8 mouse cellular contexts compared by ENCODE assay signal in genomic region chr4:152340584-152341284, GRCm38 (mm10). TPM values are rescaled to one million over a fixed set of nuclear protein-coding genes. Genes with fewer than 3 reads are reported as not detected.
DNase-seq lines count a peak whose midpoint lies in the region; ATAC-seq and TF ChIP-seq lines count a peak whose summit lies in the region.

No protein-coding gene starts in this region.

- peaks cover 42% of the 10 kb centered on the region for H3K27me3 ChIP-seq in limb, embryonic 11.5 days (ENCODE audit: control insufficient read depth, insufficient read depth, low read length)

- peak overlapping the region; percentile 84; the same call in 1 of the 2 replicates for H3K4me3 ChIP-seq in cortical plate, adult 2 months (ENCODE audit: insufficient read depth, low read length)
- H3K4me3 ChIP-seq in limb, embryonic 11.5 days (ENCODE audit: low read depth, low read length) = no peak overlapping the region

- no peak overlapping the region for H3K9ac ChIP-seq in limb, embryonic 11.5 days (ENCODE audit: low read length)

- 37% methylated on average over 13 of the region's 15 CpGs for WGBS in limb, embryonic 11.5 days

- no peak overlapping the region for H3K4me2 ChIP-seq in limb, embryonic 11.5 days (ENCODE audit: low read depth, severe bottlenecking)

- TF ChIP-seq CTCF in cortical plate, adult 2 months (IDR thresholded peaks at IDR 0.05; ENCODE audit: extremely low read depth, insufficient read depth, low read length) = no peak

- H3K36me3 ChIP-seq in limb, embryonic 11.5 days (ENCODE audit: control insufficient read depth, insufficient read depth, low read length) = no peaks in the 10 kb centered on the region; the same call in 1 of the 2 replicates

- no peaks in the 10 kb centered on the region for H3K9me3 ChIP-seq in limb, embryonic 11.5 days (ENCODE audit: control insufficient read depth, low read length)

- peak; percentile 42 for DNase-seq in CD4-positive, CD25-positive, alpha-beta regulatory T cell, adult 2 months (ENCODE audit: low read depth, low spot score)
- DNase-seq in limb, embryonic 11.5 days (ENCODE audit: low spot score) = peak; percentile 38
- DNase-seq in retina, embryonic 14.5 days (ENCODE audit: low spot score) = peak; percentile 56
- DNase-seq in right cerebral cortex, postnatal 10 days (ENCODE audit: low spot score in 2 of 2) = no peak
- DNase-seq in heart, adult 8-10 months (ENCODE audit: low spot score) = no peak
- DNase-seq in layer of hippocampus, adult 11-12 months (ENCODE audit: low spot score) = no peak

- H3K4me1 ChIP-seq in cortical plate, adult 2 months (ENCODE audit: control insufficient read depth, insufficient read depth, low read length) = peaks cover 19% of the 10 kb centered on the region
- peaks cover 10% of the 10 kb centered on the region; the same call in 1 of the 2 replicates for H3K4me1 ChIP-seq in limb, embryonic 11.5 days (ENCODE audit: control insufficient read depth, insufficient read depth, low read length)

- ATAC-seq in CD4-positive, CD25-positive, alpha-beta regulatory T cell, adult 4 months = no peak
- ATAC-seq in limb, embryonic 11.5 days (ENCODE audit: insufficient number of reproducible peaks, low FRiP score, low TSS enrichment, low read depth) = no peak

- no peak for TF ChIP-seq POLR2A in cortical plate, adult 2 months (IDR thresholded peaks at IDR 0.05; ENCODE audit: extremely low read depth, insufficient read depth, low read length)

- H3K27ac ChIP-seq in cortical plate, adult 2 months (ENCODE audit: insufficient read depth, low read length) = no peak overlapping the region
- H3K27ac ChIP-seq in limb, embryonic 11.5 days (replicated peaks; ENCODE audit: low read depth, low read length) = no peak overlapping the region

RNA-seq across cellular contexts. Expression of gene Chd5, which starts 2.3 kb away (rescaled TPM):
- under 1 TPM in 1 of 2 experiments, not detected in 1; 0.40 TPM for polyA plus RNA-seq in CD4-positive, CD25-positive, alpha-beta regulatory T cell, adult 4 months (2017; shearing (Covaris generic))
- 67.5 and 75.5 TPM in 2 replicates for polyA plus RNA-seq in cortical plate, adult 2 months (2012; rRNA removed)
- 0.05 TPM in 1 of 2 replicates, not detected in the other for polyA plus RNA-seq in limb, embryonic 11.5 days (2014; fragmentation: Nextera tagmentation; extraction: Ambion mirVana)
- total RNA-seq in heart, adult 8-10 months (2022) = under 1 TPM; 0.19 to 0.59 (median 0.27) TPM

RNA-seq across cellular contexts. Expression of gene Rpl22, which starts 15.2 kb away (rescaled TPM):
- polyA plus RNA-seq in CD4-positive, CD25-positive, alpha-beta regulatory T cell, adult 4 months (2017; shearing (Covaris generic)) = 1,000 to 10,000 TPM in 1 of 2 experiments, 100 to 1,000 TPM in 1; 772 to 1,018 TPM
- 201 and 216 TPM in 2 replicates for polyA plus RNA-seq in cortical plate, adult 2 months (2012; rRNA removed)
- polyA plus RNA-seq in limb, embryonic 11.5 days (2014; fragmentation: Nextera tagmentation; extraction: Ambion mirVana) = 453 and 467 TPM in 2 replicates
- 100 to 1,000 TPM; 266 to 327 (median 276) TPM for total RNA-seq in heart, adult 8-10 months (2022)

RNA-seq across cellular contexts. Expression of gene Rnf207, which starts 21.9 kb away (rescaled TPM):
- polyA plus RNA-seq in CD4-positive, CD25-positive, alpha-beta regulatory T cell, adult 4 months (2017; shearing (Covaris generic)) = not detected
- 22.2 and 25.0 TPM in 2 replicates for polyA plus RNA-seq in cortical plate, adult 2 months (2012; rRNA removed)
- polyA plus RNA-seq in limb, embryonic 11.5 days (2014; fragmentation: Nextera tagmentation; extraction: Ambion mirVana) = 0.19 and 0.92 TPM in 2 replicates
- 10 to 100 TPM; 29.1 to 63.4 (median 46.1) TPM for total RNA-seq in heart, adult 8-10 months (2022)

RNA-seq across cellular contexts. Expression of gene Icmt, which starts 43.7 kb away (rescaled TPM):
- polyA plus RNA-seq in CD4-positive, CD25-positive, alpha-beta regulatory T cell, adult 4 months (2017; shearing (Covaris generic)) = 1 to 10 TPM; 3.9 to 8.2 TPM
- polyA plus RNA-seq in cortical plate, adult 2 months (2012; rRNA removed) = 32.9 and 35.2 TPM in 2 replicates
- polyA plus RNA-seq in limb, embryonic 11.5 days (2014; fragmentation: Nextera tagmentation; extraction: Ambion mirVana) = 28.3 and 29.9 TPM in 2 replicates
- total RNA-seq in heart, adult 8-10 months (2022) = 10 to 100 TPM; 25.2 to 36.4 (median 30.6) TPM

RNA-seq across cellular contexts. Expression of gene Hes3, which starts 49.3 kb away (rescaled TPM):
- polyA plus RNA-seq in CD4-positive, CD25-positive, alpha-beta regulatory T cell, adult 4 months (2017; shearing (Covaris generic)) = not detected
- 1.1 and 1.2 TPM in 2 replicates for polyA plus RNA-seq in cortical plate, adult 2 months (2012; rRNA removed)
- polyA plus RNA-seq in limb, embryonic 11.5 days (2014; fragmentation: Nextera tagmentation; extraction: Ambion mirVana) = not detected in 2 replicates
- total RNA-seq in heart, adult 8-10 months (2022) = not detected

Comparison
In these comparisons a context has a peak if more than half of its experiments do, and no peak if none do; other contexts are left out.
1. DNase-seq: peak in CD4-positive, CD25-positive, alpha-beta regulatory T cell, adult 2 months (single experiment), limb, embryonic 11.5 days (single experiment) and retina, embryonic 14.5 days (single experiment); none in right cerebral cortex, postnatal 10 days (0 of 2), heart, adult 8-10 months (single experiment) and layer of hippocampus, adult 11-12 months (single experiment).
2. RNA of gene Chd5, which starts 2.3 kb away (polyA plus RNA-seq): 67.5 to 75.5 TPM in cortical plate, adult 2 months; 0.40 TPM in CD4-positive, CD25-positive, alpha-beta regulatory T cell, adult 4 months and 0.05 TPM in limb, embryonic 11.5 days; every median in the first group is over 10 times any median in the second.
3. RNA of gene Rnf207, which starts 21.9 kb away (polyA plus RNA-seq): 22.2 to 25.0 TPM in cortical plate, adult 2 months; 0.19 to 0.92 TPM in limb, embryonic 11.5 days and not detected in CD4-positive, CD25-positive, alpha-beta regulatory T cell, adult 4 months; every median in the first group is over 10 times any median in the second.